ENCODE assay signal across 8 mouse cellular contexts in genomic region chr3:108256719-108257637, GRCm38 (mm10). TPM values are rescaled to one million over a fixed set of nuclear protein-coding genes. Genes with fewer than 3 reads are reported as not detected.
A peak's percentile ranks its signal among the peaks of the same experiment; 100 is the strongest.
DNase-seq lines count a peak whose midpoint lies in the region; ATAC-seq lines count a peak whose summit lies in the region.

Gene Psma5, plus strand, starts transcription at chr3:108256926.

- peak; percentile 99 for ATAC-seq in intestine, embryonic 14.5 days (replicated peaks; ENCODE audit: low FRiP score, low TSS enrichment, low read depth)

- peak within 1 kb of the TSS; percentile 69 for H3K4me2 ChIP-seq in intestine, embryonic 14.5 days (ENCODE audit: low read length)

- DNase-seq in adrenal gland, adult 18-20 months (ENCODE audit: low spot score in 2 of 2), result peak; percentile 81 to 84
- peak; percentile 99 for DNase-seq in embryo, embryonic 11 days
- DNase-seq in gastrocnemius, postnatal 25 days, result peak; percentile 95
- DNase-seq in intestine, embryonic 14.5 days (ENCODE audit: low spot score), result peak; percentile 96
- DNase-seq in left cerebral cortex, postnatal 14 days (ENCODE audit: low spot score in 2 of 2), result peak; percentile 97 to 98
- DNase-seq in mesoderm, embryonic 11.5 days (ENCODE audit: low read depth, low spot score), result peak; percentile 99
- peak; percentile 94 to 97 for DNase-seq in right cerebral cortex, postnatal 36 days (ENCODE audit: low spot score in 2 of 2)
- DNase-seq in yolk sac, embryonic 10.5 days (ENCODE audit: low spot score), result peak; percentile 97

- peaks cover 7% of the 10 kb centered on the region; the same call in 1 of the 2 replicates for H3K36me3 ChIP-seq in intestine, embryonic 14.5 days (ENCODE audit: control insufficient read depth, insufficient read depth, low read length)

- H3K27ac ChIP-seq in intestine, embryonic 14.5 days (ENCODE audit: low read depth), result no peak within 1 kb of the TSS

- H3K27me3 ChIP-seq in intestine, embryonic 14.5 days (replicated peaks; ENCODE audit: control insufficient read depth, insufficient read depth, low read length), result no peaks in the 10 kb centered on the region

- H3K9me3 ChIP-seq in intestine, embryonic 14.5 days (ENCODE audit: control insufficient read depth, low read length), result no peaks in the 10 kb centered on the region

- intact Hi-C loops in left cerebral cortex, postnatal 14 days (cut with DNase I), result loop anchor here (2.0 to 5.0 kb wide), 2 partner anchors 46 to 95 kb away; partner anchors contain the start of gene Atxn7l2

- H3K4me3 ChIP-seq in intestine, embryonic 14.5 days (ENCODE audit: low read depth, low read length), result peak within 1 kb of the TSS; percentile 94

- under 1% methylated on average over 79 of the region's 79 CpGs for WGBS in intestine, embryonic 14.5 days

- H3K4me1 ChIP-seq in intestine, embryonic 14.5 days (replicated peaks; ENCODE audit: control insufficient read depth, insufficient read depth, low read length), result peaks cover 9% of the 10 kb centered on the region; the same call in 1 of the 2 replicates

- H3K9ac ChIP-seq in intestine, embryonic 14.5 days (ENCODE audit: low read length), result peak within 1 kb of the TSS; percentile 90

RNA-seq across cellular contexts. Expression of gene Psma5, which starts in this region (rescaled TPM):
- 10 to 100 TPM; 79.4 to 84.3 TPM for total RNA-seq in adrenal gland, adult 18-20 months (2021)
- total RNA-seq in gastrocnemius, postnatal 25 days (2021), result 10 to 100 TPM; 48.6 to 50.5 TPM
- 319 and 324 TPM in 2 replicates for polyA plus RNA-seq in intestine, embryonic 14.5 days (2014; fragmentation: Nextera tagmentation; extraction: Ambion mirVana)
- total RNA-seq in left cerebral cortex, postnatal 14 days (2021), result 10 to 100 TPM; 83.4 to 89.6 TPM
